Mouse (Mus musculus) frontal cortex, adult 2 months (tissue): ENCODE measurements around the gene Malrd1. TPM values are rescaled to one million over a fixed set of nuclear protein-coding genes. Genes with fewer than 3 reads are reported as not detected.
"Not testable (repeated sequence)": the region's sequence is repeated elsewhere in the genome, so short reads cannot be mapped to it uniquely, and the experiment has no call there.

Experiments
- DNase-seq, 2 experiments: peaks; one replicate each; pipeline ENCODE4 v3.0.0; 2022; ENCODE audit warnings: low spot score in 1 of 2; ENCODE audit errors: extremely low spot score in 1 of 2
- polyA plus RNA-seq: library from polyadenylated mRNA; depleted of rRNA; stranded (reverse); fragments of >200 nt; gene quantifications from 2 replicates; pipeline ENCODE4 v1.2.3, GENCODE M21; 2012

The Malrd1 gene
- polyA plus RNA-seq, 1 experiment: 0.02 TPM

- not testable (repeated sequence) for DNase-seq
These were observed 491.4 kb downstream of the Malrd1 start for GRCm38 (mm10) chr2:16017719-16018118.

GRCm38 (mm10) chr2:16029752-16030151 lies 503.5 kb downstream of the Malrd1 start:
- no peak for DNase-seq

- DNase-seq: no peak
These were observed 505.3 kb downstream of the Malrd1 start for GRCm38 (mm10) chr2:16031559-16031958.

GRCm38 (mm10) chr2:16032804-16033203 lies 506.5 kb downstream of the Malrd1 start:
- no peak for DNase-seq

GRCm38 (mm10) chr2:16110696-16111095 lies 584.4 kb downstream of the Malrd1 start:
- DNase-seq: no peak

- no peak for DNase-seq
These were observed 587.1 kb downstream of the Malrd1 start for GRCm38 (mm10) chr2:16113333-16113732.

GRCm38 (mm10) chr2:16147999-16148398 lies 621.7 kb downstream of the Malrd1 start:
- no peak for DNase-seq

GRCm38 (mm10) chr2:16152623-16153022 lies 626.3 kb downstream of the Malrd1 start:
- no peak for DNase-seq

- peak; percentile 32 to 56 for DNase-seq
These were observed 637.1 kb downstream of the Malrd1 start for GRCm38 (mm10) chr2:16163246-16163989.

- DNase-seq: no peak
These were observed 642.3 kb downstream of the Malrd1 start for GRCm38 (mm10) chr2:16168611-16169010.

GRCm38 (mm10) chr2:16172086-16172485 lies 645.8 kb downstream of the Malrd1 start:
- DNase-seq: no peak

- no peak for DNase-seq
These were observed 647.1 kb downstream of the Malrd1 start for GRCm38 (mm10) chr2:16173355-16173754.

- peak in 1 of 2 experiments; percentile 3 for DNase-seq
These were observed 655.9 kb downstream of the Malrd1 start for GRCm38 (mm10) chr2:16182140-16182539.

GRCm38 (mm10) chr2:16183158-16183557 lies 656.9 kb downstream of the Malrd1 start:
- no peak for DNase-seq

GRCm38 (mm10) chr2:16210016-16210415 lies 683.7 kb downstream of the Malrd1 start:
- no peak for DNase-seq

GRCm38 (mm10) chr2:16212752-16213151 lies 686.5 kb downstream of the Malrd1 start:
- no peak for DNase-seq

- DNase-seq: no peak
These were observed 687.8 kb downstream of the Malrd1 start for GRCm38 (mm10) chr2:16214111-16214510.

- peak; percentile 4 to 27 for DNase-seq
These were observed 702.0 kb downstream of the Malrd1 start for GRCm38 (mm10) chr2:16228187-16228832.

- DNase-seq: no peak
These were observed 714.6 kb downstream of the Malrd1 start for GRCm38 (mm10) chr2:16240861-16241260.

- no peak for DNase-seq
These were observed 716.8 kb downstream of the Malrd1 start for GRCm38 (mm10) chr2:16243097-16243496.

- no peak for DNase-seq
These were observed 722.6 kb downstream of the Malrd1 start for GRCm38 (mm10) chr2:16248861-16249260.

GRCm38 (mm10) chr2:16252274-16252673 lies 726.0 kb downstream of the Malrd1 start:
- DNase-seq: no peak
